Mouse (Mus musculus): ENCODE results near the gene Gm3045. TPM values are rescaled to one million over a fixed set of nuclear protein-coding genes. Genes with fewer than 3 reads are reported as not detected.

Gm3045 gene
- polyA plus RNA-seq, 1 experiment from 2014 or later = not detected

DNA sequence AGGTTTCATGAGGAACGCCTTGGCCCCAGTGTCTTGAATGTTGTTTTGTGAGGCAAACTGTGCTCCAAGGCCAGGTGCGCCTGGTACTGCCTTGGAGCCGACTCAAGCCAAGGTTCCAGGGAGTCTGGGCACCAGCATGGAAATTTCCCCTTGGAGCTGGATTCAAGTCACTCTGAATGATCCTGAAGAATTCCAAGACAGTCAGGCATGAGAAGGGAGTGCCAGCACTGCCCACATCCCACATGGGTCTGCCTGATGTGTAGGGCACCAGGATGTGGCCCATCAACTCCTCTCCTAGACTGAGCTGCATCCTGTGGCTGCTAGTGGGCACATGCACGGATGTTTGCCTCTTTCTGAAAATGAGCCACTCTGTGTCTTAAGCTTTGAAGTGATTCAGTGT, 42.1 kb downstream of the Gm3045 start:
- no peak for ATAC-seq (ENCODE audit: insufficient number of reproducible peaks, insufficient read depth, low FRiP score, low TSS enrichment, low read depth)
- no peak overlapping the region for H3K27ac ChIP-seq
- H3K9ac ChIP-seq (replicated peaks) = no peak overlapping the region
- 88% methylated on average over 4 of the region's 4 CpGs for WGBS
- peaks cover 2% of the 10 kb centered on the region for H3K27me3 ChIP-seq
- H3K4me2 ChIP-seq = no peak overlapping the region
- H3K4me1 ChIP-seq (replicated peaks) = peaks cover 6% of the 10 kb centered on the region
- H3K9me3 ChIP-seq = no peaks in the 10 kb centered on the region
- no peaks in the 10 kb centered on the region for H3K36me3 ChIP-seq
- H3K4me3 ChIP-seq (replicated peaks) = no peak overlapping the region

DNA sequence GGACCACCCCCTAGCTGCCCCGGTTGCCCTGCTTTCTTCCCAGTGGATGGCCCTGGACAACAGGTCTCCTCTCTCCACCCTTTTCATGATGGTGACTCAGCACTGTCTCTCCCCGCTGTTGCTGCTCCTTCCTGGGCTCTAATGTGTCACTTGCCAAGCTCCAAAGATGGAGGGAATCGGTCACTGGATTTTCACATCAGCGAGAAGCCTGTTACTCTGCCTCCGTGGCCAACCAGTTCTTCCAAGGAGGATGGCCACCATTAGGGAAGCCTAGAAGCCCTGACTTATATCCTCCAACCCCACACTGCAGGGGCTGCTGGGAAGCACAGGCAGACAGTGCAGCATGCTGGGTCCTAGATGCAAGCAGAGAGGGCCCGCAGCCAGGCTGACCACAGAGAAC, 44.8 kb downstream of the Gm3045 start:
- no peaks in the 10 kb centered on the region; the same call in 1 of the 2 replicates for H3K27me3 ChIP-seq
- peaks cover 6% of the 10 kb centered on the region for H3K4me1 ChIP-seq (replicated peaks)
- no peak overlapping the region for H3K4me3 ChIP-seq (replicated peaks)
- 87% methylated on average over 6 of the region's 6 CpGs for WGBS
- H3K36me3 ChIP-seq = no peaks in the 10 kb centered on the region
- H3K9me3 ChIP-seq = no peaks in the 10 kb centered on the region
- H3K9ac ChIP-seq (replicated peaks) = no peak overlapping the region
- no peak overlapping the region for H3K4me2 ChIP-seq
- no peak overlapping the region for H3K27ac ChIP-seq
- no peak for ATAC-seq (ENCODE audit: insufficient number of reproducible peaks, insufficient read depth, low FRiP score, low TSS enrichment, low read depth)

DNA sequence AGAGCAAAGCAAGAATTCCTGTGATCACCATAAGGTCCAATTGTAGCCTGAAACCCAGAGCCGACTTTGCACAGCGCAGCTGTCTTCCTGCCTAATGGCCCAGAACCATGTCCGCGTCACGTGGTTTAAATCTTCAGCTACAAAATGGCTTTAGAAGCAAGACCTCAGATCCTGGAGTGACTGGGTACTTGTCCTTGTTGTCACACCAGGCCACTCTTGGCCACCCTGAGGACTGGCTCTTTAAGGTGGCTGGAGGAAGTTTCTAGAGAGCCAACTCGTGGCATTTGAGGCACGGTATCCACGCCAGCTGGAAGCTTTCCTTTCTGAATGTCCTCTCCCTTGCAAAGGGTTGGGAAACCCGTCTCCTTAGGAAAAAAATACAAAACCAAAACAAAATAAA, 45.6 kb downstream of the Gm3045 start:
- H3K36me3 ChIP-seq = no peaks in the 10 kb centered on the region
- no peak overlapping the region for H3K4me2 ChIP-seq
- no peaks in the 10 kb centered on the region; the same call in 1 of the 2 replicates for H3K27me3 ChIP-seq
- 83% methylated on average over 9 of the region's 9 CpGs for WGBS
- H3K27ac ChIP-seq = no peak overlapping the region
- H3K9me3 ChIP-seq = no peaks in the 10 kb centered on the region
- no peak overlapping the region for H3K4me3 ChIP-seq (replicated peaks)
- no peak for ATAC-seq (ENCODE audit: insufficient number of reproducible peaks, insufficient read depth, low FRiP score, low TSS enrichment, low read depth)
- H3K9ac ChIP-seq (replicated peaks) = no peak overlapping the region
- peaks cover 6% of the 10 kb centered on the region for H3K4me1 ChIP-seq (replicated peaks)

DNA sequence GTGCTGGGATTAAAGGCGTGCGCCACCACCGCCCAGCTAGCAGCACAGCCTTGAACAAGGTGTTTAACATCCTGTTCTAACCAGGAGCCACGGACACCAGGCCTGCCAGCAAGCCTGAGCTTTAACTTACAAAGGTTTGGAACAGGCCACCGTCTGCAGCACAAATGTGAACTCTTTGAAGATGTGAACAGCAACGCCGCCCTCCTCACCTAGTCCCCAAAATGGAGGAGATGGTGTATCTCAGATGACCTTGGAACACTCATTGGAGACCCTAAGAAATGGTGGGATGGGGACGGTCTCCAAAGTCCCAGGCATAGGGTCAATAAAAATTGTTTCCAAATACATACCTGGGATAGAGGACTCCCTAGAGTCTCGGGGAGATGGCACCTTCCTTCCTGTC, 46.3 kb downstream of the Gm3045 start:
- Histone ChIP-seq H3K27ac (no peak overlapping the region), H3K4me3 (replicated peaks) (no peak overlapping the region), H3K9me3 (no peaks in the 10 kb centered on the region), H3K27me3 (no peaks in the 10 kb centered on the region; the same call in 1 of the 2 replicates), H3K36me3 (no peaks in the 10 kb centered on the region), H3K4me2 (no peak overlapping the region), H3K4me1 (replicated peaks) (peaks cover 6% of the 10 kb centered on the region), H3K9ac (replicated peaks) (no peak overlapping the region)
- 92% methylated on average over 9 of the region's 9 CpGs for WGBS
- ATAC-seq (ENCODE audit: insufficient number of reproducible peaks, insufficient read depth, low FRiP score, low TSS enrichment, low read depth) = no peak

DNA sequence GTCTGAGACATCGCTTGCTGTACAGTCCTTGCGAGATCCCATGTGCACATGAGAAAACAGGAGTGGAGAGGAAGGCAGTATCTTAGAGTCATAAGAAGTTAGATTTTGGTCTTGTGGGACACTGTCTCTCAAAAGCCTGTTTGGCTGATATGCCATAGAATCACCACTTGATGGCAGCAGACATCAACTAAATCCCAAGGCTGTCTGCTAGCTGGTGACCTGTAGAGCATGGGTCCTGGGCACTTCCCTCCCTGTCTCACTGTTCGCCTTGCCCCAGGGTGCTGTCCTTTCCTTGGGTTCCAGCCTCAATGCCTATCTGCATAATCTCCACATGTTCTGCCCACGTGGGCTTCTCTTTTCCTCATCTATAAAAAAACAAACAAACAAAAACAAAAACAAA, 49.0 kb downstream of the Gm3045 start:
- no peak overlapping the region for H3K9ac ChIP-seq (replicated peaks)
- no peak overlapping the region for H3K4me2 ChIP-seq
- H3K4me1 ChIP-seq (replicated peaks) = peaks cover 6% of the 10 kb centered on the region
- no peak for ATAC-seq (ENCODE audit: insufficient number of reproducible peaks, insufficient read depth, low FRiP score, low TSS enrichment, low read depth)
- 30% methylated on average over 4 of the region's 4 CpGs for WGBS
- H3K36me3 ChIP-seq = no peaks in the 10 kb centered on the region
- H3K27ac ChIP-seq = no peak overlapping the region
- no peaks in the 10 kb centered on the region for H3K9me3 ChIP-seq
- no peak overlapping the region for H3K4me3 ChIP-seq (replicated peaks)
- H3K27me3 ChIP-seq = no peaks in the 10 kb centered on the region

DNA sequence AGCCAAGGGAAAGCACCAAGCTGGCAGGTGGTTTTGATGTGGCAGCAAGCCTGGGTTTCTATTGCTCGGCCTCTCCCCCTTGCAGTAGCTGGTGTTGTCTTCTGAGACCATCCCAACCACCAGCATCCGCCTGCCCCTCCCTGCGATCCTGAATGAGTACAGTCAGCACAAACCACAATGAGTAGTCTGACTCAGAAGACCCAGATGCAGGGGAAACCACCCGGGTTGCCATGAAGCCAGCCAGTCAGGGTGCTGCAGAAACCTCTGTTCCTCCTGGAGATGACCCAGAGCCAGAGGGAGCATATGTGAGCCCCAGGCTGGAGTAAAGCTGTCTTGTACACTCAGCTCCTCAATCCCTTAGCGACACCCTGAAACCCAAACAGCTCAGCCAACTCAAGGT, 50.4 kb downstream of the Gm3045 start:
- ATAC-seq (ENCODE audit: insufficient number of reproducible peaks, insufficient read depth, low FRiP score, low TSS enrichment, low read depth) = no peak
- Histone ChIP-seq H3K36me3 (no peaks in the 10 kb centered on the region), H3K4me1 (replicated peaks) (peaks cover 2% of the 10 kb centered on the region; the same call in 1 of the 2 replicates), H3K9ac (replicated peaks) (no peak overlapping the region), H3K27ac (no peak overlapping the region), H3K27me3 (no peaks in the 10 kb centered on the region), H3K4me3 (replicated peaks) (no peak overlapping the region), H3K9me3 (no peaks in the 10 kb centered on the region), H3K4me2 (no peak overlapping the region)
- 74% methylated on average over 5 of the region's 5 CpGs for WGBS

DNA sequence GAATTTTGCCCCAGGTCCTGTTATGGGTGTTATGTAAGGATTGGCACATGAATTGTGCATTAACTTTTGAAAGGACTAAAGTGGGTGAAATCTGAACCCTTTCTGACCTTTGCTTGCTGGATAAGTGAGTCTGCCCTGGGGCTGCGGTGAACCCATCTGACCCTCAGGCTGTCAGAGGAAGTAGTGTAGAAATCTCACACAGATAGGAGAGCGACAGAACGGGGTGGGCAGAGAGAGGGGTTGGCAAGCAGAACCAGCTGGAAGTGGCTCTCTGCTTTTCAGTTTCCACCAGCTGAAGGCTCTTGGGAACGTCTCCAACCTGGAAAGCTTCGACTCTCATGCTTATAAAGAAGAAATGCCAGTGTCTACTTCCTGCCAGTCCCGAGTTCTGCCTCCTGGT, 50.9 kb downstream of the Gm3045 start:
- H3K9me3 ChIP-seq = no peaks in the 10 kb centered on the region
- H3K36me3 ChIP-seq = no peaks in the 10 kb centered on the region
- H3K9ac ChIP-seq (replicated peaks) = no peak overlapping the region
- H3K27me3 ChIP-seq = no peaks in the 10 kb centered on the region
- WGBS = 38% methylated on average over 6 of the region's 6 CpGs
- no peak overlapping the region for H3K27ac ChIP-seq
- H3K4me2 ChIP-seq = no peak overlapping the region
- no peak for ATAC-seq (ENCODE audit: insufficient number of reproducible peaks, insufficient read depth, low FRiP score, low TSS enrichment, low read depth)
- H3K4me1 ChIP-seq (replicated peaks) = no peaks in the 10 kb centered on the region
- H3K4me3 ChIP-seq (replicated peaks) = no peak overlapping the region

DNA sequence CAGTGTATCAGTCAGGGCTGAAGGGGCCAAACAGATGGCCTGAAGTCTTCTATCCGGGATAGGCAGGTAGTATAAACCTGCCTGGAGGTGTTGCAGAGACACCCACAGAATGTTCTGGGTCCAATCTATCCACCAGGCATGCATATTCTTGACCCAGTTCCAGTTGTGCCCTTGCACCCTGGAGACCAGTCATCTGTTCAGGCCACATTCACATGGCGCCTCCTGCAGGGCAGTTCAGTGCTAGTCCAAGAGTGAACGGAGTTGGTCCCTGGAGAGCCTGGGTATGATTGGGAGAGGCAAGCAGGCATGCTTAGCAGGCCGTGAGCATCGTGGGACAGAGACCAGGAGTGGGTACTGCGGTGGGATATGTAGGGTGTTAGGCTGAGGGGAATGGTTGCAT, 51.6 kb downstream of the Gm3045 start:
- 79% methylated on average over 6 of the region's 6 CpGs for WGBS
- Histone ChIP-seq H3K36me3 (no peaks in the 10 kb centered on the region), H3K4me1 (replicated peaks) (no peaks in the 10 kb centered on the region), H3K4me2 (no peak overlapping the region), H3K9me3 (no peaks in the 10 kb centered on the region), H3K9ac (replicated peaks) (no peak overlapping the region), H3K27ac (no peak overlapping the region), H3K4me3 (replicated peaks) (no peak overlapping the region), H3K27me3 (no peaks in the 10 kb centered on the region)
- no peak for ATAC-seq (ENCODE audit: insufficient number of reproducible peaks, insufficient read depth, low FRiP score, low TSS enrichment, low read depth)

DNA sequence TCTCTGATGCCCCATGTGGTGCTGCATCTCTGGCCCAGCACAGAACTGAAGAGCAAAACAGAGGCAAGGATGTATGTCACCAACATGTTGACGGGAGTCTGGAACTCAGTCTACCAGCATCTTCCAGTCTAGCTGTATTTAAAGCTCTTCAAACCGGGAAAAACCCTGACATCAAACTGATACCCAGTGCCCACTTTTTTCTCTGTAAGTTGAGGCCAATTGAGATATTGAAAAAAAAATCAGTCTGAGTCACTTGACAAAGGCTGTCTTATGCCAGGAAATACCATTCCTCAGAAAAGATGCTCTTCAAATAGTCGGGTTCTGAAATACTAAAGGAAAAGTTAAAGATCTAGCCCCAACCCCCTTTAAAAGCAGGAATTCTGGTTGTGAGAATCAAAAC, 55.8 kb downstream of the Gm3045 start, which contains the start of gene Il9:
Gene Il9, minus strand, starts transcription at position 101 of the 400 bp plus-strand sequence.
- no peak for ATAC-seq (ENCODE audit: insufficient number of reproducible peaks, insufficient read depth, low FRiP score, low TSS enrichment, low read depth)
- no peaks in the 10 kb centered on the region for H3K27me3 ChIP-seq
- H3K9me3 ChIP-seq = no peaks in the 10 kb centered on the region
- no peak within 1 kb of the TSS for H3K4me2 ChIP-seq
- WGBS = 81% methylated on average over 3 of the region's 3 CpGs
- no peaks in the 10 kb centered on the region for H3K36me3 ChIP-seq
- no peak within 1 kb of the TSS for H3K4me3 ChIP-seq (replicated peaks)
- no peak within 1 kb of the TSS for H3K9ac ChIP-seq (replicated peaks)
- H3K4me1 ChIP-seq (replicated peaks) = no peaks in the 10 kb centered on the region
- no peak within 1 kb of the TSS for H3K27ac ChIP-seq

Other genes with a start within 250 kb of the Gm3045 start
- 1.3 and 1.7 TPM in 2 replicates for gene Tifab, start 247.7 kb upstream of the Gm3045 start, polyA plus RNA-seq (2016; fragmentation: Nextera tagmentation; extraction: Ambion mirVana)
- gene Neurog1, start 174.4 kb upstream of the Gm3045 start, polyA plus RNA-seq (2016; fragmentation: Nextera tagmentation; extraction: Ambion mirVana) = not detected in 2 replicates
- 342 and 397 TPM in 2 replicates for gene Cxcl14, start 130.0 kb upstream of the Gm3045 start, polyA plus RNA-seq (2016; fragmentation: Nextera tagmentation; extraction: Ambion mirVana)
- gene Slc25a48, start 11.8 kb downstream of the Gm3045 start, polyA plus RNA-seq (2016; fragmentation: Nextera tagmentation; extraction: Ambion mirVana) = 0.10 TPM in 2 replicates
- gene Il9, start 55.7 kb downstream of the Gm3045 start, polyA plus RNA-seq (2016; fragmentation: Nextera tagmentation; extraction: Ambion mirVana) = not detected in 2 replicates
- 2.8 TPM in 2 replicates for gene Fbxl21, start 95.9 kb downstream of the Gm3045 start, polyA plus RNA-seq (2016; fragmentation: Nextera tagmentation; extraction: Ambion mirVana)
- not detected in 2 replicates for gene Lect2, start 121.9 kb downstream of the Gm3045 start, polyA plus RNA-seq (2016; fragmentation: Nextera tagmentation; extraction: Ambion mirVana)
- 111 and 113 TPM in 2 replicates for gene Tgfbi, start 182.9 kb downstream of the Gm3045 start, polyA plus RNA-seq (2016; fragmentation: Nextera tagmentation; extraction: Ambion mirVana)